Mouse (Mus musculus) ZHBTc4 (cell line): ENCODE results near the gene Slc6a20a.
A peak's percentile ranks its signal among the peaks of the same experiment; 100 is the strongest.

ENCODE experiments used
- DNase-seq: peaks from one replicate; pipeline ENCODE4 v3.0.0-alpha.2; 2011; ENCODE audit warnings: low read depth, low spot score

The Slc6a20a gene

DNA sequence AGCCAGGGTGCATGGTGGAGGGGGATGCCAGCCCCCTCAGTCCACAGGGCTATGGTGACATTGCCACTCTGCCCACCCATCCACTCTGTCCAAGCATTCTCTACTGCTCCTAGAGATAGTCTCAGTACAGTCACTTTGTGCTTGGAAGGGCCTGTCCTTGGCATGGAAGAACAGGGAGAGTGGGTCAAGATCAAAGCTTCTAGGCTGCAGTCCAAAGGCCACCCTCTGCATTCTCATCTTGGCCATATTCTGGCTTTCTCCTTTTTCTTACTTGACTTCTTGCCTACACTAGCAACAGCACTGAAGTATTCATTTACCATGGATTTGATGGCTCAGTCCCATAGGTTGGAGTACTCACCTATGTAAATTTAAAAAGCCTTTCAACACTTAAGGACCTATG is 40.5 kb downstream of the Slc6a20a start:
- DNase-seq = no peak

DNA sequence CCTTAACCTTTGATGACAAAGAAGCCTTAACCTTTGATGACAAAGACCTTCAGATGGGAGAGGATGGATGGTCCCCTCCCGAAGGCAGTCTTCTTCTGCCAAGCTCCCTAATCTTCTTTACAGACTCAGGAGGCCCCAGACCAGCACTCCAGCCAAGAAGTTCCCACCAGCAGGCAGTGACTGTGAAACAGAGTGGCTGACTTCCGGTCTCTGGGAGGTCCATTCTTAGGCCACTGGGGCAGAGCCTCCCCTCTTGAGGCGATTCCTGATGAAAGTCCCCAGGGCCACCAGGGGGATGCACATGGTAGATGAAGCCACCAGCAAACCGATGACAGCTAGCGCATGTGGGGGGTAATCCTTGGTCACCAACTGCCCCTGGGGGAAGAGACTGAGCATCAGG is 41.9 kb downstream of the Slc6a20a start:
- DNase-seq = no peak

DNA sequence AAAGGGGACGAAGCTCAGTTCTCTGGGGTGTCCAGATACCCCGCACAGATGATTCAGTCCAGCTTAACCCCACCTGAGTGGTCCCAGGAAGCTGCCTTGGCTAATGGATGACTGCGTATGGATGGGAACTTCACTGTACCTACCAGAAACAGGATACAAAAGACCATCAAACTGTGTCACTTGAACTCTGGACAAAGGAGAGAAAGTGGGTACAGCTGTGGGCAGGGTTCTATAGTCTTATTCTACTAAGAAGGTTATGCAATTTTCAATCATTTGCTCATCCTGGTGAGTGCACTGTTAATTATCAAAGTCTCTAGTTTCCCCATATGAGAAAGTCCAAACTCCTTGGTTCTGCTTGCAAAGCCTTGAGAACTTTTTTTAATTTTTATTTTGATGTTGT is 45.7 kb downstream of the Slc6a20a start:
- no peak for DNase-seq

DNA sequence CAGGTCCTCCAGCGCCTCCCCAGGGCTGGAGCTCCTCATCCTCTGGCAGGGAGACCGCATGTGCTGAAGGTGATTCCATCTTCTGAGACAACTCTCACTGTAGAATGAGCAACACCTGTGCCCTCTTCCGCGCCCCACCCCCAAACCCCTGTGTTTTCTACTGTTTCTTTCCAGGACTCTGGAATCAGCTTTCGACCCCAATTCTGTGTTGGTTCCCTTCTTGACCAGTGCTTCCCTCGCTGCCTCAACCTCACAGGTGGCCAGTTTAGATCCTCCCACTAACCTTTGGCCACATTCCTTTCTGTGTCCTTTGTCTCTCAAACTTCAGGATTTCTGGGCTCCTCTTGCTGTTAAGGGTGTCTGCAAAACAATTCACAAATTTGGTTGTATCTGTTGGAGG is 46.4 kb downstream of the Slc6a20a start, which contains the start of gene Slc6a20b:
Gene Slc6a20b, minus strand, starts transcription at position 285 of the 400 bp plus-strand sequence.
- no peak for DNase-seq

DNA sequence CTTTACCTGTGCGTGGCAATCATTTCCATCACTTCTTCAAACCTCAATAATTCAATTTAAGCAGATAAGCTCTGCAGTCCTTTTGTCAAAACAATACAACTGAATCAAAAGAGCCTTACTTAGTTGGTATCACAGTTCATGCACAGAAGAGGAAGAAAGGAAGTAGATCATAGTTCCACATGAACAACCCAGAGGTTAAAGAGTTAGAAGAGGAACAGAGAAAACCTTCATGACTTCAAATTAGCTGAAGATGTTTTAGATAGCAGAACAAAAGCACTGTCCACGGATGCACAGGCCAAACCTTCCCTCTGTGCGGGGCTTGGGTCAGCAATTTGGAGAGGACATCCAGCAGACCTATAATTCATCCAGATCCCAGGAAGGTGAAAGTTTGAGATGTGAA is 47.0 kb downstream of the Slc6a20a start:
- DNase-seq = no peak

DNA sequence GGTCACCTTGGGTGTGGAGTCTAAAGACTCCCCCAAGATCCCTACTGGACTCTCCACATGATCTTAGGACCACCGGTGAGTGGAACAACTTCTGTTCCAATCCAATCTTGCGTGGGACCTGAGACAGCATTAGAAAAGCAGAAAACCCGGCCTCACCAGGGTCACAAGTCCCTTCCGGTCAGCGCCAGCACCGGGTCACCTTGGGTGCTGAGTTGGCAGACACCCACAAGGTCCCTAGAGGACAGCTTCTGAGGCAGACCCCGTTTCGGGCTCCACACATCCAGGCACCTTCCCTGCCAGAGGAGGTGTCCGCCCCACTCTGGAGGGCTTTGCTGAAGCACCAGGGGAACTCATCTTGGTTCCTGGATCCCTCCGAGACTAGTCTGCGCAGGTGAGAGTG is 52.9 kb downstream of the Slc6a20a start:
- no peak for DNase-seq

DNA sequence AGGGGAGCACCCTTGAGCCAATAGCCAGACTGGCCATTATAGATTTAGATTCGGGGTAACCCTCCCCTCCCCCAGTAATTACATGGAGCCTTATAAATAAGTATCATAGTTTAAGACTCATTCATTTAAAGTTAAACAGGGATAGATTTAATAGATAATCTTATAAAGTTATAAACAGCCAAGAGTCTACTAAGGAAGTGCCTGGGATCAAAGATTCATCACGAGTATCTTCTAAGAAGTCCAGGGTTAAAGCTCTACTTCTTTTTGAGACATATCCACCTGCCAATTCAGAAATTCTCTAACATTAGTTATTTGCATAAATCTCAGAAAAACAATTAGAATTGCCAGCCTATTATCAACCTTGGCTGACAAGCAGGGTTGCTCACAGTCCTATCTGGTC is 53.9 kb downstream of the Slc6a20a start:
- DNase-seq = no peak

DNA sequence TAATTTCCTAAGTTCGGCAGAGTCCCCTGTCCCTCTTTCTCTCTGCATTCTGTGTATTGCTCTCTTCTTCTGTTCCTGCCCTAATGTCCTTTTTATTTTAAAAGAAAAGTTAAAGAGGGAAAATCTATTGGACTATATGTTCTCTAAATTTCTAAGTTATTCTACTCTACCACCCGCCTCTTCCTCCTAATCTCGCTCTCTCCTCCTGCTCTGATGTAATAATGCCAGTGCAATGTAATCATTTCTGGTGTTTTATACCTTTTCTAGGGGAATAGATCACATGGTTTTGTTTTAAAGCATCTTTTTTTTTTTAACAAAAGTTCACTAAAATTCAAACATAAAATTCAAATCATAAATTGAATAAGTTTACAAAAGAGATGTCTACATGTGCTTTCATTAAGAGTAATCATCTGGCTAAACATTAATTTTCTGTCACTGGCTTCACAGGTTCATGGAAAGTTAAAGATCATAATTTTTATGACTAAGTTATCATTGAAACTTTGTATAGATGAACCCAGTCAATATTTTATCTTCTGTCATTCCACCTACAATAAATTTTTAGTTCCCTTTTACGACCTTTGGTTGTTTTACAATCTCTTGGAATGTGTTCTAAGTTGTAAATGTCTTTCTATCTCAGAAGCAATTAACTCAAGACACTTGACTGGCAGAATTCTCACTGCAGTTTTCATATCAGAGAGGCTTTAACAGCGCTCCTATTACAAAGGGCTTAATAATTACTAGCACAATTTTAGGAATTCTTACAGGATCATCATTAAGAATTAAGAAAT is 58.2 kb downstream of the Slc6a20a start:
- DNase-seq = no peak

DNA sequence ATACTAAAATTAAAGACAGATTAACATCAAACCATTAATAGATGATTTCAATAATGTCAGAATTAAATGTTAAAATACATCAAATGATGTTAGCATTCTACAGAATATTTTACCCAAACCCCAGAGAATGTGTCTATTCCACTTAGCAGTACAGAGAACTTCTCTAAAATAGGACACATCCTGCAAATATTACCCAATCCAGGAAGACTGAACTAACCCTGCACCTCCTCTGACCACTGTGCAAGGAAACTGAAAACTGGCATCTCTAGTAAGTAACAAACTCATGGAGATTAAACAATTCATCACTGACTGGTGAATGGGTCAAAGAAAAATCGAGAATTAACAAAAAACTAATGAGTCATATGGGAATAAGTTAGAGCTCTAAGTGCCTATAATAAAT is 77.2 kb downstream of the Slc6a20a start:
- DNase-seq = no peak

DNA sequence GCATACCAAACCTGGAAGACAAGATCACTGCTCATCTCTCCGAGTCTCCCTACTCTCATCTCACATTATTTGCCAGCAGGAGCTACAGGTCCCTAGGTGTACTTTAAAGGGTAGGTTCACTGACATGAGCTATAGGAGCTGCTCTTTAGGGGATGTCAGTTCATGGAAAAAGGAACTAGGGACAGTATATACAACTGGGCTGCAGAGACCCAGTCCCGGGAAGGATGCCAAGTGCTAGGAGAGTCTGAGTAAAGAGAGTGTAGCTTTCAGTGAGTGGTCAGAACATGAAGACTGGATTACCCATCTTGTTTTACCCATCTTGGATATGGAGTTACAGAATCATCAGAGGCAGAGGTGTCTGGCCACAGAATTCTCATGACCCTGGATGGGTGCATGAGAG is 81.3 kb downstream of the Slc6a20a start:
- no peak for DNase-seq

DNA sequence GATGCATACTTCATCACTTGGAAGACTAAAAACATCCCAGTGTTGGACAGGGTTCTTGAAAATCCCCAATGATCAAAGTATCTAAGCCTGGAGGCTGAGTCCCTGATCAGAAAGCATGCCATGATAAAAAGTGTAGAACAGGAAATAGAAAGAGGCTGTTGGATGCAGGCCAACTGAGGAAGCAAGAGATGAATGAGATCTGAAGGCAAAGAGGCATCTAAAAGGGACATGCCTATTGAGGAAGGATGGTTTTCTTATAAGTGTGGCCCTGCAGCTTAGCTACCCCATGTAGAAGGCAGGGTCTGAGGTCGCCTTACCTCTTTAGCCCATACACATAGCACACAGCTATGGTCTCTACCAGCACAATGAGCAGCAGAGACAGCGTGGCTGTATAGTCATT is 81.8 kb downstream of the Slc6a20a start:
- DNase-seq = no peak

DNA sequence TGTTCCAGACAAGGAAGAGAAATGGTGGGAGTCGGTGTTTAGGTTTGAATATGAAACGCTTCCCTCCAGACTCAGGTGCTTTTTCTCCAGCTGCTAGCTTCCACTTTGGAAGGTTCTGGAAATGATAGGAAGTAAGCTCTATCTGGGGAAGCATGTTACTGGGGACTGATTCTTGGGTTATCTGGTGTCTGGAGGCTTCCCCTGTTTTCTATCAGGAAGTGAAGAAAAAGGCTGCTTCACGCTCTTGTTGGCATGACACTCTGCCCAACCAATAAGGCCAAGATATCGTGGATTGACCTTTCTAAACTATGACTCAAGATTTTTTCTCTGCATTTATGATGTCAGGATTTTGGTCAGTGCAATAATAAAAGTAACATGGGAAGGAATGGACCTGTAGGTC is 83.5 kb downstream of the Slc6a20a start:
- no peak for DNase-seq

DNA sequence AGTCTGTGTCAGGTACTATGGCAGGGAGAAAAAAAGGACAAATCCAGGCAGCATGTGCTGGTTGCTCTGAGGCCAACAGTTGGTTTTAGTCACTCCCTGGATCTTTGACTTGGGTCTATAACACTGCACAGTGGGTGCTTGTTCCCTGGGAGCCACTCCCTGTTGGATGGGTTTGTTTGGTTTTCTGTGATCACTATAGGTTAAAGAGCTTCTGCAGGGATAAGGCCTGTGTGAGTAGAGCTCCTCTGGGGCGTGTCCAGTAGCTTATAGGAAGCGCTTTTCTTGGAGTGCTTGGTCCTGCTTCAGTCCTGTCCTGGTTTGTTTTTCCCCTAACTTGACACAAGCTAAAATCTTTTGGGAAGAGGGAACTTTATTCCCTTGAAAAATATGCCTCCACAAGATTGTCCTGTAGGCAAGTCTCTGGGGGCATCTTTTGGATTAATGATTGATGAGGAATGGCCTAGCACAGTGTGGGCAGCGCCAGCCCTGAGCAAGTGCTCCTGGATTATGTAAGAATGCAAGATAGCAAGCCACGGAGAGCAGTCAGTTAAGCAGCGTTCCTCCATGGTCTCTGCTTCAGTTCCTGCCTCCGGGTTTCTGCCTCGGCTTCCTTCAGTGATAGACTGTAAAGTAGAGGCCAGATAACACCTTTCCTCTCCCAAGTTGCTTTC is 89.3 kb downstream of the Slc6a20a start:
- DNase-seq = peak; percentile 14
